Mouse (Mus musculus): ENCODE data around the gene Tspan15.

Gene Tspan15

DNA sequence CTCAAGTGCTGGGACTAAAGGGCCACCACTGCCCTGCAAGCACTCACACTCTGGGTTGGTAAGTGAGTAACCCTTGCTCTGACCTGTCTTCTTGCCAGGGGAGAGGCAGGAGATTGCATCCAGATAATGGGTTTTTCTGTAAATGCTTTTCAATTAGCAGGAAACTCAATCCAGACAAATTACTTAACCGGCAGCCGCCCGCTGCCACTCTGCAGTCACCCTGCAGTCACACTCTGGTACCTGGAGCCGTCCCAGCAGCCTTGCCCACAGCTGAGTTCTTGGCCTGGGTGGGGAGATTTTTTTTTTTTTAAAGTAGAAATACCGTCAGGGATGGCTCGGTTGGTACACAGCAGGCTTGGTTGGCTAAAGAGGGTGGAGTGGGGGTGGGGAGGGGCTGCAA, 2.9 kb downstream of the Tspan15 start:
- DNase-seq (ENCODE audit: low spot score), result no peak

DNA sequence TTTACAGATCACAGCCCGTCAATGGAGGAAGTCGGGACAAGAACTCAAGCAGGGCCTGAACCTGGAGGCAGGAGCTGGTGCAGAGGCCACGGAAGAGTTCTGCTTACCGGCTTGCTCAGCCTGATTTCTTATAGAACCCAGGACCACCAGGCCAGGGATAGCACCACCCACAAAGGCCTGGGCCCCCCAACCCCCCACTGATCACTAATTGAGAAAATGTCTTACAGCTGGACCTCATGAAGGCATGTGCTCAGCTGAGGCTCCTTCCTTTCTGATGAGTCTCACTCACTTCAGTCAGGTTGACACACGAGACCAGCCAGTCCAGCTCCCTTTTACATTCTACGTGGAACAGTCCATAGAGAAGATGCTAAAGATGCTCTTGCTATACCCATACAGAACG, 5.2 kb downstream of the Tspan15 start:
- DNase-seq (ENCODE audit: low spot score), result no peak

DNA sequence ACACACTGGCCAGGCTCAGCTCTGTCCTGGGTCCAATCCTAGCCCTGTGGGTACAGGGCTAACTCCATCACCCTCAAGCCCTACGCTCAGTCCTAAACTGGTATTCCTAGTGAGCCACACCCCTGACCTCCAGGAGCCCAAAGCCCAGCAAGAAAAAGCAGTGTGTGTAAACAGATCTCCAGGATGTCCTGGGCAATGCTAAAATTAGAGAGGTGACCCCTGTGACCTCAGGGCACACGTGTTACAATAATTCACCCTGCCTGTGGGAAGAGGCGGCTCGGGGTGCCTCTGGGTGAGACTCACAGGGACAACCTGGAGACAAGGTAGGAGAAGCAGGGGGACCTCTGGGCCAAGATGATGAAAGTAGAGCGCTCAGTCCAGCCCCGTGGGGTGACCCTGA, 6.8 kb downstream of the Tspan15 start:
- DNase-seq (ENCODE audit: low spot score), result no peak

DNA sequence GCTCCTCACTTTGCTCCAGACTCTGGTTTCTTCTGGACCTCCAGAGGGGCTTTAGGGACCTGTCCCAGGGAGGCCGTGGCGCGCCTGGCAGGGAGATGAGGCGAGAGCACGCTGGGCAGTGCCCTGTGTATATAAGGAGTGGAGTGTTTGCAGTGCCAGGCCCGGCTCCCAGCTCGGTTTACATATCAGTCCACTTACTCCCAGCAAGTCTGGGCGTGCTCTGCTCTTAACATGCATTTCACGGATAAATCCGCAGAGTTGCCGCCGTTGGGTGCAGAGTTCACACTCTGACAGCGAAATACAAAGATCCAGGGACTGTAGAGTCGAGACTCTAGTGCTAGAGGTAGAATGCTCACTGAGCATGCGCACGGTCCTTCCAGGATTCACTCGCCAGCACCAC, 8.3 kb downstream of the Tspan15 start:
- DNase-seq (ENCODE audit: low spot score), result no peak

DNA sequence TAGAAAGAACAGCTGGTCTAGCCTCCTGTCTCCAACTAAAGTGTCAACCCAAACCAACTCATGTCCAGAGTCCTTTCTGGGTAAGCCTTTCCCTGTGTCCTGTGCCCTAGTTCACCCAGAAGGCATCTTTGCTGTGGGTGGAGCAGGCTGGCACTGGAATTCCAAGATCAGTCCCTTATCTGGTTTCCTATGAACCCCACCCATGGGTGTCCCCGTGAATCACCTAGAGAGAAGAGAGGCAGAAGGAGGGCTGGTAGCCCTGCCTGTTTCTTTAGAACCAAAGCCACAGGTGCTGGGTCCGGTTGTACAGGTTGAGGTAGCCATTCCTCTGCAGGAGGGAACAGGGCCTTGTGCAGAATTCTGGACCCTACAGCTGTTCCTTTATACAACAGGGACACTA, 9.4 kb downstream of the Tspan15 start:
- no peak for DNase-seq (ENCODE audit: low spot score)

DNA sequence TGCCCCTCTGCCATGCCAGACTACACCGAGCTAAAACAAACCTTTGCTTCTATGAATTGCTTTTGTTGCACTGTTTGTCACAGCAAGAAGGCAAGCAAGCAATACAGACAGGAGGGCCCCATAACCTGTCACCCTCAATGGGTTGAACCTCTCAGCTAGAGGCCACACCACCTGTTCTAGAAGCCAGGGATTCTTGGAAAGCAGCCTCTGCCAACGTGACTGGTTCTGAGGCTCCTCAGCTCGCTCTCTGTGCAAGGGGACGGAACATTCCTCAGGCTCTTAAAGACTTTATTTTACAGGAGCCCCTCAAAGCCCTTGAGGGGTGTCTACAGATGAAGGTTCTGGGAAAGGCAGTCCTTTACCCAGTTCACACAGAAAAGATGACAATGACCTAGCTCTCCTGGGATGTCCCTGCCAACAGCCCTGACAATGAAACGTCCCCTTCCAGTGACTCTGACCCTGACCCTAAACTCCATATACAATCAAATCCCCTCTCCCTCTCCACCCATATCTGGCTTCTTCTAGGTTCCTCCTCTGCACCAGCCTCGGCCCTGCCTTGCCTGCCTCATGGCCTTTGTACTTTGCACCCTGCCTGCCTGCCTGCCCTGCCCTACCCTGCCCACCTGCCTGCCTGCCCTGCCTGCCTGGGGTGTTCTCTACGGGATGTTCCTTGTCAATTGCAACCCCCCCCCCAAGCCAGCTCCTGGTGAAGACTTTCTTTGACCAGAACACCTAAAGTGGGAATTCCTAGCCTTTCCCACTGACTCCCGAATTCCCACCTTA, 10.1 kb downstream of the Tspan15 start:
- DNase-seq (ENCODE audit: low spot score), result no peak

DNA sequence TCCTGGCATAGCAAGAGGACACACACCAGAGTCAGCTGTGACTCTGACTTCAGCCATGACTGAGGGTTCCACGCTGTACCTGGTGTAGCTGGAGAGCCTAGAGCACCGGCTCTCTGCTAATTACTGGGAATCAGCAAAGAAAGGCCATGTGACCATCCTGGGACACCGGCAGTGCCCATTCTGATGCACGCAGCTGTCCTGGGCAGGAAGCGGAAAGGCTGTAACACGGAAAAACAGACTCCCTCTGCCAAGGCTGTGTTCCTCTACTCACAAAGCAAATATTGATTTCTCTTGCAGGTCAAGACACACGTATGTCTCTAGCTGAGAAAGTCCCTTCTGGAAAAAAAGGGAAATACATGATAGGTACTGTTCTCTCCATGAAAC, 12.3 kb downstream of the Tspan15 start:
- DNase-seq (ENCODE audit: low spot score), result no peak

DNA sequence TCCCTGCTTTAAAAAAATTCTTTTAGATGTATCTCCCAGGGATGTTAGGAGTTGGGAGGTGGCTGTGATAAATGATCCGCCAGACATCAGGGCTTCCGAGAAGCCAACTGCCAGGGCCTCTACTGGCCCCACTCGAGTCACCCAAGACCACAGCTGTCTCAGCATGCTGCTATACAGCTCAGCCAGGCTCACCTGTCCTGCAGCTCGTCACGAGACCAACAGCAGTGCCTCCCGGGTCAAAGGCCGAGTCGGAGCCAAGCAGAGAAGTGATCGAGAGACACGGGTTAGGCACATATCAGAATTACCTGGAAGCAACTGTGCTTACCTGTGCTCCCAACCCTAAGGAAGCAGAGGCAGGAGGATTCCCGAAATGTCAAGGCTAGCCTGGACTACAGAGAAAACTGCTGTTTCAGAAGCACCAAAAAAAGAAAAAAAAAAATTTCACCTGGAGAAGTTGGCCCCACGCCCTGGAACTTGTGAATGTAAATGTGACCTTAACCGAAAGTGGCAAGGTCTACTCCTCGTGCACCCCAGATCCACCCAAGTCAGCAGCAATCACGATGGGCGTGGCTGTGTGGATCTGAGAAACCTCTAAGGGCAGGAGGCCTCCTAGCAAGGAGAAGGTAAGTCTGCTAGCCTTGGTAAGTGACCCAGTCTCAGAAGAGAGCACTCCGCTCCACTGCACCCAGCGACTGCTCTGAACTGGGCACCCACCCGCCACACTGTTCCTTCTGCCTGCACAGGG, 12.8 kb downstream of the Tspan15 start:
- no peak for DNase-seq (ENCODE audit: low spot score)

DNA sequence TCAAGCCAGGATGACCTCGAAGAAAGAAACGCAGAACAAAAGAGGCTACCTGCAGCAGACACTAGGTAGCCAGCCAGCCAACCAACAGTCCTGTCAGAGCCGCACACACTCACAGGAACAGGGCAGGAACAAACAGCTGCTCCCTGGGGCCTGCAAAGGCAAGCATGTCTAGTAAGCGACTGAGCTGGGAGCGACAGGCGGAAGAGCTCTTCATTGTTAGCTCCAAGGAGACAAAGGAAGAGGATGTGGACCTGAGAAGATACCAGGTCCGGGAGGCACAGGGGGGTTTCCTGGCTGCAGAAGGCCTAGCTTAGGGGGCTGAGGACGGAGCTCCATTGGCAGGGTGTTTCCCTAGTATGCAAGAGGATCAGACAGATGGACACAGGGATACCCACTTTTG, 13.9 kb downstream of the Tspan15 start:
- DNase-seq (ENCODE audit: low spot score), result no peak

DNA sequence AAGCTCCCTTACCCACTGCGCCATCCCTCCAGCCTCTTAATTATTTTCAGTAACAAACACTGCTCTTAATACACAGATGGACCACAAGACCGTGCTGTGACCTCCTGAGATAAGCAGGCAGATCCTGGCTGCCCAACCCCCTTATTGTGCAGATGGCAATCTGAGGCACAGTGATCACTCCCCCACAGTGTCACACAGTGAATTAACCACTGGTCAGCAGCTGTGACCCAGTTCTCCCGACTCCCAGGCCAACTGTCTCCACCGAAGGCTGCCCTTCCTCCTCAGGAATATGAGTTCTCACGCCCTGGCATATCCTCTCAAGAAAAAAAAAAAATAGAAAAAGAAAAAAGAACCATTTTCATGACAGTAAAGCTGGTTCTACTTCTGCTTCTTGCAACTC, 14.5 kb downstream of the Tspan15 start:
- no peak for DNase-seq (ENCODE audit: low spot score)

DNA sequence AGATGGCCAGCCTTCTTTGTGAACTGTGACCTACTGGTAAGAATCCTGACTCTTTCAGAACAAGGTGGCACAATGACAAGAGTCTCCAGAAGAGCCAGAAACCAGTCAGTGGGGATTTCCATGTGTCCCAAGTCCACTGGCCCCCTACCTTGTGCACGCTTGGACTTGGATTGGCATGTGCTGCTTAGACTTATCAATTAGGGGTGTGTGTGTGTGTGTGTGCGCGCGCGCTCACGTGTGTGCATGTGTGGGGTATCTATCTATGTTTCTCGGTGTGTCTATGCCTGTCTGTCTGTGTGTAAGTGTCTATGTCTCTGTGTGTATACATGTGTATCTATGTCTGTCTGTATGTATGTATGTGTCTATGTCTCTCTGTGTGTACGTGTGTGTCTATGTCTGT, 15.4 kb downstream of the Tspan15 start:
- no peak for DNase-seq (ENCODE audit: low spot score)

DNA sequence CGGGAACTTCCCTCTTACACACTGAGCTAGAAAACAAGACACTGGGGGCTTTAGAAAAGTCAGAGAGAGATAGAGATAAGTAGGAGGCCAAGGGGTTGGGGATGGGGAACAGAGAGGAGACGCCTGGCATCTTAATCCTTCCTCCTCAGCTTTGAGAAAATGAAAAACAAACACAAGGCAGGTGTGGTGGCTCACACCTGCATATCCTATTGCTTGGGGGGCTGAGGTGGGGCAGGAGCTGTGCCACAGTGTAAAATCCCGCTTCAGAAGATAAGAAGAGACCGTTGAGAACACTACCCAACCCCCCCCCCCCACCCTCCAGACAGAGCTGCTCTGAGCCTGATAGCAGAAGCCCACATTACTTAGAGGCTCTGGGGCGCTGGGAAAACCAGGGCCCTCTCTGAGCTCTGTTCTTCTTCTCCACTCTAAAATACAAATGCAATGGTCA, 15.9 kb downstream of the Tspan15 start:
- DNase-seq (ENCODE audit: low spot score), result no peak

DNA sequence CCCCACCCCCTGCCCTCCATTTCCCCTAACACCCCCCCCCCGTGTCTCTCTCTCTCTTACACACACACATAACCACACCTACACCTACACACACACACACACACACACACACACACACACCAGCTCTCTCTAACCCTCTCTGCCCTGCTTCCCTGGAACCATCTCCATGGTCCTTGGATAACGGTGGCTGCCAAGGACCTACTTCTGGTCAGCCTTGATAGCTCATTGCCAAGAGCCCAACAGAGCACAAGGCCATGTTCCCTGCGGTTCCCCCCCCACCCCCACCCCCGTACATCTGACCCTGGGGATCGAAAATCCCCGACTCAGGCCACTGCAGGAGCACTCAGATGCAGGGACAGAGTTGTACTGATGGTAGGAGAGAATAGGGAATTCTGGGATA, 19.7 kb downstream of the Tspan15 start:
- no peak for DNase-seq (ENCODE audit: low spot score)

DNA sequence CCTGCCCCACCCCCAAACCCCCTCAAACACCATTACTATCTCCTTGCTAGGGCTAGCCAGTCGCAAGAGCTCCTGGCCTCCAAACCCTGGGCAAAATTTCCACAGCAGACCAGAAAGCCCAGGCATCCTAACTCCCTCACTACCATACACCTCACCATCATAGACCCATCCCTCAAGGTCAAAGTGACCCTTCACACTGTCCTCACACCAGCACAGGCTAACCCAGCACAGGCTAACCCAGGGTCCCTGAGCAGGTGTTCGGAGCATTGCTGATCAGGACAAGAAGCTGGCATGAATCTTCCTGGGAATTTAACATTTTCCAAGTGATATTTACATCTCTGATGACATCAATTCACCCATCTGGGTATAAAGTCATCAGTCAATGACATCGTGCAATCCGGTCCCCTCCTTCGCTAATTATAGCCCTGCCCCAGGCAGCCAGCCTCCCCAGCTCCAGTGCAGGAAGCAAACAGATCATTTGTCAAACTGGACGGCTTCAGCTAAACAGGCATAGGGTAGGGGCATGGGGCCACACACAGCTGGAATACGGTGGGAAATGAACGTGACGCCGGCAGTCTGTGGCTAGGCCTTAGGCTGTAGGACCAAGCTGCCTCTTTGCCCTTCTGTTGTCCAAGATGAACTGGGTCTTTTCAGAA, 22.7 kb downstream of the Tspan15 start:
- DNase-seq (ENCODE audit: low spot score), result no peak

DNA sequence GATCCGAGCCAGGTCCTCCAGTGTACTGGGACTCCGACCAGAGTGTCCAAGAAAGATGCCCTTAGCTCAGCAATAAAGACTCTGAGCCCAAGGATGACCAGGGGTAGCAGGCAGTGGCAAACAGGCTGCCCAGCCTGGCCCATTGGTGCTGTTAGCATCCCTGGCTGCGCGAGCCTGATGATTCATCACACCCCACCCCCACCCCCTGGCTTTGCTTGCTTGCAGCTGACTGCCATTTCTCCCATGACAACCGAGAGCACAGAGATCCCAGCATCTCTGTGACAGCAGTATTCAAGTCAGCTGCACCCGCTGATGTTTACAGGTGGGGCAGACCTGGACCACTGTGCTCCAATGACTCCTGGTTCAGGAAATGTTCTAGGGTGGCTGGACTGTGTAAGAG, 28.5 kb downstream of the Tspan15 start:
- DNase-seq (ENCODE audit: low spot score), result no peak

DNA sequence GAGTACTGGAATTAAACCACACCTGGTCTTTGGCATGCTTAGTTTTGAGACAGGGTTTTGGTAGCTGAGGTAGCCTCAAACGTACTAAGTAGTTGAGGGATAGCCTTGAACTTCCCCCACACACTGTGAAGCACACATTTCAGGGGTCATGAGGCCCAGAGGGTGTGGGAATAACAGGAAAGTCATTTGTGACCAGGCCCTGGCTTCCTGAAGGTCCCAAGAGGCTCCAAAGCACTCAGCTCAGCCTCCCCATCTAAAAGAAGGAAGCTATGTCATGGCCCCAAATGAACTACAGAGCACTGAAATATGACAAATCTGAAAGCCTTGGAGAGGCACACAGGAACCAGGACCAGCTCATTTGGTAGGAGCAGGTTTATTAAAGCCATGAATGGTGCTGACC, 32.2 kb downstream of the Tspan15 start:
- no peak for DNase-seq (ENCODE audit: low spot score)

DNA sequence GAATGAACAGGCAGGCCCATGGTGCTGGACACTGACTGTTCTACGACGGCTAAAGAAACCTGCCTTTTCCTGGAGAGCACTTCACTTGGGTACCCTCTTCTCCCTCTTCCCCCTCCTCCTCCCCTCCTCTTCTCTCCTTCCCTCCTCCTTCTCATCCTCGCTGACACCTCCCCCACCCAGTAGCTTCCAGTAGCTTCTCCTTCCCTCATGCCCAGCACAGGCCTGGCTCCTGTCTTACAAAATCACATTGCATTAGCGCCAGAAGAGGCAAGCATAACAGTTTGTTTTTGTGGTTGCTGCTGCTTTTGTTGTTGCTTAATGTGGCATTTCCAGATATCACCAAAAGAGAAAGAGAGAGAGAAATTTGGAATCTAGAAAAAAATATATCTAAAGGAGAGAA, 33.6 kb downstream of the Tspan15 start:
- DNase-seq (ENCODE audit: low spot score), result no peak

DNA sequence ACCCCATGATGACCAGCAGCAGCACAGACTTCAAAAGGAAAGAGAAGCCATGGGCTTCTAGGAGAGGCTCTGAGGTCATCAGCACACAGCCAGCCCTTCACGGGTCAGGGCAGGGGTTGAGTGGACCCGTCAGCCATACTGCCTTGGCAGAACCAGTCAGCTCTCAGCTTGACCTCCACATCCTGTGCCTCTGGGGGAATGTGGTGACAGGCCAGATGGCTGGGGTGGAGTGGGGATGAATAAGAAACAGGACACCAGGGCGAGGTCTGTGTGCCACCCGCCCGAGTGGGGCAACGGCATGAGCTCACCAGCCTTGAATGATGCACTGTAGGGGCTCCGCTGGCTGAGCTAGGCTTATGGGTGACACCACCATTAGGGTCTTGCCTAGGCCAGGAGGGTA, 35.7 kb downstream of the Tspan15 start:
- no peak for DNase-seq (ENCODE audit: low spot score)

DNA sequence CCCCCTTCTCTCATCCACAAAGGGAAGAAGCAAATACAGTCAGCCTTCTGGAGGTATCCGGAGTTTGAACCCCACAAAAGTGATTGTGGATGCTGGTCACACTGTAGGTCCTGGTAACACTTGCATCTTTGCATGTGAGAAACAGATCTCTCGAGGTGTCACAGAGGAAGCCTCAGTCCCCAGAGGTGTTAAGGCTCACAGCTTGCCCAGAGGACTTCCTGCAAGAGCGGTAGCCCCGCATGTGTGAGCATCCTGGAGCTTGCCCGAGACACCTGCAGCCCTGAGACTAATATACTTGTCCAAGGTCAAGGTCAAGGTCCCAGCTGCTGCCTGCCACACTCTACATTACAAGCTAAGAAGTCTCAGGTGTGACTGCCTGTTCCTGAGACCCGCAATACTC, 36.1 kb downstream of the Tspan15 start:
- no peak for DNase-seq (ENCODE audit: low spot score)

DNA sequence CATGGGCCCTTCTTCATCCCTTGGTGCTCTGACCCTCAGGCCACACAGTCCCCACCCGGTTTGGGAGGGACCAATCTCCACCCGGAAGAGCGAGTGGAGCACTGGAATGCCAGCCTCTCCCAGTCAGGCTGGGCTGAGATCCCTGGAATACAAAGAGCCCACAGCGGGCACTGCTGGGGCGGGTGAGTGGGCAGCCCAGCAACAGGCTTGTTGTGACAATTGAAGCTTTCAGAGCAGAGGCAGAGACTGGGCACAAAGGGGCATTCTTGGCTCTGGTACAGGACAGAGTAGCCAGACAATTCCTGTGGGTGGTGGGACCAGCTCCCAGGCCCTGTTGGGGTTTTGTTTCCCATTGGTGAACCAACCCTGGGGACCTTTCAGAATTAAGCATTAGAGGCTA, 36.6 kb downstream of the Tspan15 start:
- DNase-seq (ENCODE audit: low spot score), result no peak

DNA sequence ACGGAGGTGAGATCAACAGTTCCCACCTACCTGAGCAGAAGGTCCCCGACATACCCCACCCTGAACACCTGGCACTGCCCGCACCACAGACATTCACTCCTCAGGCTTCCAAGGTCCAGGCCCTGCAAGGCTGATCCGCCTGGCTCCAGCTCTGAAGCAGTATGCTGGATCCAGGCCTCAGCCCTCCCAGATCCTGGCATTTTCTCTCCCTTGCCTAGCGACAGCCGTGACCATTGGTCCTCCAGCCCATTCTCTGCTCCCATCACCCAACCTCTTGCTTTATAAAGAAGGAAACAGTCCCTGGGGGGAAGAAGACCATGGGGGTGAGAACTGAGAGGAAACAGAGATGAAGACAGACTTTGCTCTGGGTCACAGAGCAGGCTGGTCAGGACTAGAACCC, 37.0 kb downstream of the Tspan15 start:
- DNase-seq (ENCODE audit: low spot score), result no peak

DNA sequence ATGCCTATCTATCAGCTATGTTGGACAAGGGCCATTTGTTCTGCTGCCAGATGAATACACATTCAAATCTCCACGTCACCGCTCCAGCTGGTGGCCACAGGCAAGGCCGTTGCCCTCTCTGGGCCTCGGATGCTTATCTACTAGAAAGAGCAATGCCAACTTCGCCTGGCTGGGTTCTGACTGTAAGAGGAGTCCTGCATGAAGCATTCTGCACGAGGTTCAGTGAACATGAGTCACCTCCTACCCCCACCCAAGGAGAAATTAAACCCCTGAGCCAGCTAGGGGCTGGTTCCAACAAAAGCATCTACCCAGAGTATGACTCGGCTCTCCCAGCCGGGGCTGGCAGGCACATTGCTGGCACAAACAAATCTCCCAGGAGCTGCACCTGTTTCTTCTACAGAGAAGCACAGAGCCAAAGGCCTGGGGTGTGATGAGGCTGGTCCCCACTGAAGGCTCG, 38.3 kb downstream of the Tspan15 start:
- peak; percentile 58 for DNase-seq (ENCODE audit: low spot score)

DNA sequence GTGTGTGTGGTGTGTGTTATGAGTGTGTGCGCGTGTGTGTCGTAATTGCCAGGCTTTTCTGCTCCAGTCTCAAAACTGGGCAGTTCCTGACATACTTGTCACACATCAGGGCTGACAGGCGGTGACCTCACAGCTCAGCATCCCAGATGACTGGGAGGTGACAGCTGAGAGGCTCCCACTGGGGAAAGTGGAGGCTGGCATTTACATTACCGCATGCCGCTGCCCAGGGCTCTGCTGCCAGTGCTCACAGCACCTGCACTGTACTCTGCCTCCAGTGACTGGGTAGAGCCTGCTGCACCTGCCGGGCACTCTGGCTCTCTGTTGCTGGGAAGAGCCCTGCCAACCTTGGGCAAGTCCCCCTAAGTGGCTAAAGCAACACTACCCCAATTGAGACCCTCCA, 40.2 kb downstream of the Tspan15 start:
- no peak for DNase-seq (ENCODE audit: low spot score)
